Mouse (Mus musculus) embryonic facial prominence, embryonic 11.5 days (tissue): ENCODE measurements at regions not wholly inside any gene's neighbourhood (a gene's known extent, or its start where the extent isn't known, plus 50 kb on each side); places are given as distances from the start of the nearest gene placed in this dataset.
A peak's percentile ranks its signal among the peaks of the same experiment; 100 is the strongest.

ENCODE experiments used
- ATAC-seq: fragments of 200-750 bp; cut with Nextera tagmentation; replicated peaks from 2 replicates; pipeline ENCODE4 v1.8.0; 2017; ENCODE audit warnings: low read depth; ENCODE audit not compliant: insufficient number of reproducible peaks, low FRiP score, low TSS enrichment
- DNase-seq: peaks from one replicate; pipeline ENCODE4 v3.0.0-alpha.2; 2015; ENCODE audit warnings: low spot score
- H3K27ac ChIP-seq: fragments of 300-500 bp; sonication (generic); replicated peaks from 2 replicates; pipeline ENCODE4 v1.5.1; 2014; ENCODE audit warnings: mild to moderate bottlenecking, low read depth, low read length, control low read depth
- H3K27me3 ChIP-seq: fragments of 300-500 bp; sonication (generic); 2 replicates; pipeline ENCODE4 v1.6.1; 2014; ENCODE audit warnings: mild to moderate bottlenecking, low read length, moderate library complexity, mixed read lengths; ENCODE audit not compliant: control insufficient read depth, insufficient read depth
- H3K36me3 ChIP-seq: fragments of 300-500 bp; sonication (generic); replicated peaks from 2 replicates; pipeline ENCODE4 v1.6.1; 2014; ENCODE audit warnings: low read depth, mild to moderate bottlenecking, low read length, moderate library complexity, mixed read lengths; ENCODE audit not compliant: control insufficient read depth, insufficient read depth
- H3K4me1 ChIP-seq: fragments of 300-500 bp; sonication (generic); 2 replicates; pipeline ENCODE4 v1.6.1; 2014; ENCODE audit warnings: low read length, mixed read lengths; ENCODE audit not compliant: control insufficient read depth, insufficient read depth
- H3K4me2 ChIP-seq: fragments of 300-500 bp; sonication (generic); 2 replicates; pipeline ENCODE4 v1.6.1; 2014; ENCODE audit warnings: low read depth, mild to moderate bottlenecking, control low read depth, low read length, moderate library complexity
- H3K4me3 ChIP-seq: fragments of 300-500 bp; sonication (generic); 2 replicates; pipeline ENCODE4 v1.5.1; 2014; ENCODE audit warnings: low read depth, low read length, control low read depth
- H3K9ac ChIP-seq: fragments of 300-500 bp; sonication (generic); replicated peaks from 2 replicates; pipeline ENCODE4 v1.6.1; 2014; ENCODE audit warnings: mild to moderate bottlenecking, control low read depth, low read length
- H3K9me3 ChIP-seq: fragments of 300-500 bp; sonication (generic); replicated peaks from 2 replicates; pipeline ENCODE4 v1.6.1; 2016; ENCODE audit warnings: mild to moderate bottlenecking, low read length, inconsistent platforms, mixed read lengths; ENCODE audit not compliant: control insufficient read depth
- WGBS: fragments of 180-500 bp; shearing (Covaris S2); extraction: QIAGEN DNeasy Blood & Tissue Kit; methylation state at CpG from one replicate; pipeline ENCODE4 v1.1.7; 2014; 5-methylcytosine and 5-hydroxymethylcytosine counted together

DNA sequence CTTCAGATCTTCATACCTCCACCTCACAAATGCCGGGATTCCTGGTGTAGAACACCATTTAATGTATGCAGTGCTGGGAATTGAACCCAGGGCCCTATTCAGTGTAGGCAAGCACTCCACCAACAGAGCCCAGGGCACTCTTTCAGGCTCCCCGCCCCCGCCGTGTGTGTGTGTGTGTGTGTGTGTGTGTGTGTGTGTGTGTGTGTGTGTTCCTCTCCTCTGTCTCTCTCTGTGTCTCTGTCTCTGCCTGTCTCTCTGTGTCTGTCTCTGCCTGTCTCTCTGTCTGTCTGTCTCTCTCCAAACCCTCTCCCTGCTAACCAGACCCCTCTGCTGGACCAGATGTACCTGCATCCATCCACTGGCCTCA is 61.1 kb downstream of the Irf2bpl start:
- Histone ChIP-seq H3K27me3 (no peaks in the 10 kb centered on the region), H3K4me2 (peak overlapping the region; percentile 14), H3K36me3 (no peaks in the 10 kb centered on the region), H3K4me1 (peaks cover 5% of the 10 kb centered on the region), H3K9ac (peak overlapping the region; percentile 56), H3K27ac (peak overlapping the region; percentile 96), H3K4me3 (no peak overlapping the region), H3K9me3 (no peaks in the 10 kb centered on the region)
- ATAC-seq (no peak), DNase-seq (no peak)
- 53% methylated on average over 4 of the region's 4 CpGs for WGBS

DNA sequence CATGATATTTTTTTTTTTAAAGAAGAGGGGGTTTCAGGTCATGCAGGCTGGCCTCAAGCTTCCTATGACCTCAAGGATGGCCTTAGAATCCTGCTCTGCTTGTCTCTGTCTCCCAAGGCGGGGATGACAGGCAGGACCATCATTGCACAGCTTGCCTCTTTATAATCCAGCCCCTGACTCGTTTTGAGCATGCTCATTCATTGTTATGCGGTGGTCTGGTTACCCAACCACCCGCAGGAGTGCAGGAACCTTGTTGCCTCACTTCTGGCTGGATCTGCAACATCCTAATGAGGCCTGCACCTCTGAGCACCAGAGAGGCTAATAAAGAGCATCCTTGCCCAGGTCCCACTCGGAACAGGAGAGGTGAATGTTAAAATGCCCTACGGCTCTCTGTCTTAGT is 63.4 kb downstream of the Irf2bpl start:
- DNase-seq: no peak
- H3K27ac ChIP-seq: no peak overlapping the region
- no peak overlapping the region for H3K4me2 ChIP-seq
- H3K36me3 ChIP-seq: no peaks in the 10 kb centered on the region
- no peak overlapping the region for H3K9ac ChIP-seq
- no peaks in the 10 kb centered on the region for H3K9me3 ChIP-seq
- H3K27me3 ChIP-seq: no peaks in the 10 kb centered on the region
- H3K4me1 ChIP-seq: peaks cover 15% of the 10 kb centered on the region
- H3K4me3 ChIP-seq: no peak overlapping the region
- 62% methylated on average over 6 of the region's 6 CpGs for WGBS
- ATAC-seq: no peak

DNA sequence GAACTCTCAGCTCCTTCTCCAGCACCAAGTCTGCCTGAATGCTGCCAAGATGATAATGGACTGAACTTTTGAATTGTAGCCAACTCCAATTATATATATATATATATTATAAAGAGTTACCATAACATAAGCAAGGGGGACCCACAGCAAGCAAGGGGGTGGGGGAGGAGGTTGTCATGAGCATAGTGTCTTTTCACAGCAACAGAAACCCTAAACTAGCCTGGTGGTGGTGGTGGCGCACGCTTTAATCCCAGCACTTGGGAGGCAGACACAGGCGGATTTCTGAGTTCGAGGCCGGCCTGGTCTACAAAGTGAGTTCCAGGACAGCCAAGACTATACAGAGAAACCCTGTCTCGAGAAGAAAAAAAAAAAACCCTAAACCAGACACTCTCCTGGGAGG is 65.0 kb downstream of the Irf2bpl start:
- WGBS: 91% methylated on average over 6 of the region's 6 CpGs
- Histone ChIP-seq H3K9me3 (no peaks in the 10 kb centered on the region), H3K27ac (no peak overlapping the region), H3K4me1 (peaks cover 13% of the 10 kb centered on the region), H3K4me2 (no peak overlapping the region), H3K4me3 (no peak overlapping the region), H3K9ac (no peak overlapping the region), H3K27me3 (no peaks in the 10 kb centered on the region), H3K36me3 (no peaks in the 10 kb centered on the region)
- no peak for ATAC-seq
- no peak for DNase-seq

DNA sequence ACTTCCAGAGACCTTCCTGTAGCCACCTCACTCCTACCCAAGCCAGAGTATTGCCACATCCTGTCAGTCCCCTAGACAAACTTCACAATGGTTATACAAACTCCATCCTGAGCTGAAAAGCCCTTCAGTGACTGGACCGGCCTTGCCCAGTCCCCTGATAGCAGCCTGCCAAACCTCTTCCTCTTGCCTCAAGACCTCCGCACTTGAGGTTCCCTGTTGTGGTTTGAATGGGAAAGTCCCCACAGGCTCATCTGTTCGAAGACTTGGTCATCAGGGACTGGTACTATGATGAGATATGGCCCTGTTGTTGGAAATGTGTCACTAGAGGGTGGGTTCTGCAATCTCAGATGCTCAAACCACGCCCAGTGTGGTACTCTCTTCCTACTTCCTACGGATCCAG is 65.4 kb downstream of the Irf2bpl start:
- Histone ChIP-seq H3K4me3 (no peak overlapping the region), H3K36me3 (no peaks in the 10 kb centered on the region), H3K27ac (no peak overlapping the region), H3K4me1 (peaks cover 13% of the 10 kb centered on the region), H3K27me3 (no peaks in the 10 kb centered on the region), H3K9ac (no peak overlapping the region), H3K4me2 (no peak overlapping the region), H3K9me3 (no peaks in the 10 kb centered on the region)
- ATAC-seq (no peak), DNase-seq (no peak)
- 91% methylated on average over 5 of the region's 5 CpGs for WGBS

DNA sequence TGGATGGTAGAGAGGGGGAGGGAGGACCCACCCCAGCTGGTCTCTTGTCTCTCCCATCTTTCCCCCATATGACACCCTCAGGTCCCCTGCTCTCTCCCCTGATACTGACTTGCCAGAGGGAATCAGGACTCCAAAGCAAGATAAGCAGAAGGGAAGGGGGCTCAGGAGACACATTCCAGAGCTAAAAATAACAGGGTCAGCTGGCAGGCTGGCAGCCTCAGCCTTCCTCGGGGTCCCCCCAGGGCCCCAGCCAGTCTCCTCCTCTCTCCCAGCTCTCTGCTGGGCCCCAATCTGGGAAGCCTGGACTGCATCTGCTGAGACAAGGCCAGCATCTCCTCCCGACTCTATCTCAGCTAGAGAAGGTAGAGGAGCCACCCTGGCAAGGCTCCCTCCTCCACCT is 66.4 kb downstream of the Irf2bpl start:
- Histone ChIP-seq H3K27me3 (no peaks in the 10 kb centered on the region), H3K9ac (no peak overlapping the region), H3K4me1 (peaks cover 13% of the 10 kb centered on the region), H3K27ac (no peak overlapping the region), H3K36me3 (no peaks in the 10 kb centered on the region), H3K4me3 (no peak overlapping the region), H3K4me2 (no peak overlapping the region), H3K9me3 (no peaks in the 10 kb centered on the region)
- DNase-seq: no peak
- 40% methylated on average over 2 of the region's 2 CpGs for WGBS
- no peak for ATAC-seq

DNA sequence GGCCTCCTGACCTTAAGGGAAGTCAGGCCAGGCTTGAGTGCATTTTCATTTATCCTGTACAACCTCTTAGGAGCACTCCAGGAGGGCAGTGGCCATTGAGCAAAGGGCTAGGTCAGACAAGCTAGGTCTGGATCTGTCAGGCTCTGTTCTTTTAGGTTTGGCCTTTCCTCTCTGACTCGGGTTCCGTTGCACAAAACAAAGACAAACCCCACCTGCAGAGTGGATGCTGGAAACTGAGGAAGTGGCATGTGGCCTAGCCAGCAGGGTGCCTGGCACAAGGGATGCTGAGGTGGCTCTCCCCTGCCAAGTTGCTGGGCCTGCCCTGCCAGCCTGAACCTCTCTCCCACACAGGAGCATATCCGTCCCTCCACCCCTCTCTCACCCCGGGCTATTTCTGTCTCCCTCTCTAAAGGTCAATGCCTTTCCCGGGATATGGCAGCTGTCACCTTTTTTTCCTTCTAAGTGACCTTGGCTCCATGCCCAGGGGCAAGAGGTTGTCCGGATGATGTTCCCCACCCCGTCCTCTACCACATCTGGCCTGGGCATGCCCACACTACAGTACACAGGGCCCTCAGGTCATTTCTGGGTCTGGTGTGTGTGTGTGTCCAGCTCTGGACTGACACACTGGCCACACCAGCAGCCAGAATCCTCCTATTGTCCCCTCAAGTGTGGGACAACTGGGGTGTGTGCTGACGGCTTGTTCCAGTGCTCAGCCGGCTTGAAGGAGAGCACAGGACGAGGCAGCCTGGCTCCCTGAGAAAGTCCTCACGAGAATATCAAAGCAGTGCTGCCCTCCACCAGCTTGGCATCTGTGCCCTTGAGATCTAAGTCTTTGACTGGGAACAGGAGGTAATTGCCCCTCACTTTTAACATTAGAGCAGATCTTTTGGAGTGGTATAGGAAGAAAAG is 67.6 kb downstream of the Irf2bpl start:
- WGBS: 22% methylated on average over 11 of the region's 11 CpGs
- no peak overlapping the region for H3K4me3 ChIP-seq
- peak overlapping the region; percentile 43 for H3K27ac ChIP-seq
- peaks cover 13% of the 10 kb centered on the region for H3K4me1 ChIP-seq
- DNase-seq (no peak), ATAC-seq (no peak; the same call in 1 of the 2 replicates)
- no peaks in the 10 kb centered on the region for H3K9me3 ChIP-seq
- 0 out of 2 replicates have a peak overlapping the region, but pooled peaks have one; percentile 25 for H3K9ac ChIP-seq
- no peaks in the 10 kb centered on the region for H3K36me3 ChIP-seq
- no peak overlapping the region for H3K4me2 ChIP-seq
- H3K27me3 ChIP-seq: no peaks in the 10 kb centered on the region

DNA sequence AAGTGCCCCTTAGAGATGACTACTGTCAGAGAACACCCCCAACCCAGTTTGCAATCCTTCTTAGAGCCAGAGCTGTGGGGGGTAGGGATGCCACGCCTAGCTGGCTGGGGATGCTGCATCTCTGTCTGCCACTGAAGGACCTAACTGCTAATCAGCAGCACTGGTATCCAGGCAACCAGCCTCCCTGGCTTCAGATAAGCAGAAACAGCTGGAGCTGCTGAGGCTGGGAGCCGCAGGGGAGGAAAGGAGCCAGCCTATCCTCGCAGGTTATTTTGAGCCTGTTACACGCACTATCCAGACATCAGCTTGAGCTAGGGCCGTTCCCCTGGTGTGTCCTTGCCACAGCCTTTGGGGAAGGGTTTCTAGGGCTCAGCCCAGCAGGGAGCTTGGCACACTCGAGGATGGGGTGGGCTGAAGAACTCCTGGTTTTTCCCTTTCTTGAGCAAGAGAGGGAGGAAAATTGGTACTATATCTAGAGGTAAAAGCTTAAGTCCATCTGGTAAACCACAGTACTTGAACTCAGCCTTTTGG is 68.4 kb downstream of the Irf2bpl start:
- peak; percentile 77 for ATAC-seq
- Histone ChIP-seq H3K4me2 (no peak overlapping the region), H3K9ac (no peak overlapping the region), H3K27me3 (no peaks in the 10 kb centered on the region), H3K4me3 (no peak overlapping the region), H3K4me1 (peaks cover 13% of the 10 kb centered on the region), H3K27ac (peak overlapping the region; percentile 43), H3K9me3 (no peaks in the 10 kb centered on the region), H3K36me3 (no peaks in the 10 kb centered on the region)
- DNase-seq: peak; percentile 96
- 1% methylated on average over 6 of the region's 6 CpGs for WGBS

DNA sequence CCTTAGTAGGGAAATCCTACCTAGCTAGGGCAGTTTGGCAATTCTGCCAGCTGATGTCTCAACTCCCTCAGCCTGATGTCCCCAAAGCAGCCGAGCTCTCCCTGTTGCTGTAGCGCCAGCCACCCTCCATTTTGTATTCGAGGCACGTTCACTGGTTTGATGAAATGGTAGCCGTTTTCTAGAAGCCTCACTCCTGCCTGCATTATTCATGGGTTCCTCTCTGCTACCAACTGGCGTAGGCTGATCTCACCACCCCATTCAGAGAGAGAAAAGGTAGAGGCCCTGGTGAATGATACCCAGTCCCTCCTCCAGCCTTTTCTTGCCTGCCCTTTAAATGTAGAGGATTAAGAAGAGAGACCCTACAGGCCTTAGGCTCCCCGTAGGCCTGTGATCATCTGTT is 69.9 kb downstream of the Irf2bpl start:
- Histone ChIP-seq H3K36me3 (no peaks in the 10 kb centered on the region), H3K4me1 (peaks cover 13% of the 10 kb centered on the region), H3K4me3 (no peak overlapping the region), H3K27me3 (no peaks in the 10 kb centered on the region), H3K9me3 (no peaks in the 10 kb centered on the region), H3K4me2 (no peak overlapping the region), H3K27ac (no peak overlapping the region), H3K9ac (no peak overlapping the region)
- 83% methylated on average over 7 of the region's 7 CpGs for WGBS
- DNase-seq (no peak), ATAC-seq (no peak)
